Mouse (Mus musculus) cerebellum, adult 11 months (tissue): ENCODE results near the gene Tmem223.
A peak's percentile ranks its signal among the peaks of the same experiment; 100 is the strongest.

ENCODE experiments used
- DNase-seq: peaks from one replicate; pipeline ENCODE4 v3.0.0; 2022

The Tmem223 gene

DNA sequence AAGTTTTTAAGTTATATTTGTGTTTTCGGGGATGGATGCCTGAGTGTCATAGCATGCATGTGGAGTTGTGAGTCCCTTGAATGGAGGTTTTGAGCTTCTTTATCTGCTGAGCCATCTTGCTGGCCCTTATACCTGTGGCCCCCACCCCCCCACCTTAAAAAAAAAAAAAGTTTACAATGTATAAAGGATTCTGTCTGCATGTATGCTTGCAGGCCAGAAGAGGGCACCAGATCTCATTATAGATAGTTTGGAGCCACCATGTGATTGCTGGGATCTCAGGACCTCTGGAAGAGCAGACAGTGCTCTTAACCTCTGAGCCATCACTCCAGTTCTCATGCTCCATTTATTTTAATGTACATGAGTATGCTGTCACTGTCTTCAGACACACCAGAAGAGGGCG lies 23.4 kb upstream of the Tmem223 start:
- DNase-seq = no peak

DNA sequence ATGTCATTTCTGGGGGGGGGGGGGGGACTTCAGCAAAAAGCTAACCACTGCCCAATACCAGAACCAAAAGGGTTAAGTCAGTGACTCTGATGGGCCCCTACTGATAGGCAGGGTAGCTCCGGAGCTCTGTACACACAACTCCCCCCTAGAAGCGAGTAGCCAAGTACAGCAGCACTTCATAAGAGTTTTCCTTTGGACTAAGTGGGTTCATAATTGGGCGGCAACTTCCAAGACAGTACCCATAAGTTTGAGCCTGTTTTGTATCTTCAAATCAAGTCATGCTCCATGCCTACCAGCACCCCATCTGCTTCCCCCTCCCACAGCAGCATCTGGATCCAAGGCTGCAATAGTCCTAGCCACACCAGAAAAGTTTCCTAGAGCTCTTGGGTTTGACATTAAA lies 15.1 kb upstream of the Tmem223 start:
- DNase-seq = no peak

DNA sequence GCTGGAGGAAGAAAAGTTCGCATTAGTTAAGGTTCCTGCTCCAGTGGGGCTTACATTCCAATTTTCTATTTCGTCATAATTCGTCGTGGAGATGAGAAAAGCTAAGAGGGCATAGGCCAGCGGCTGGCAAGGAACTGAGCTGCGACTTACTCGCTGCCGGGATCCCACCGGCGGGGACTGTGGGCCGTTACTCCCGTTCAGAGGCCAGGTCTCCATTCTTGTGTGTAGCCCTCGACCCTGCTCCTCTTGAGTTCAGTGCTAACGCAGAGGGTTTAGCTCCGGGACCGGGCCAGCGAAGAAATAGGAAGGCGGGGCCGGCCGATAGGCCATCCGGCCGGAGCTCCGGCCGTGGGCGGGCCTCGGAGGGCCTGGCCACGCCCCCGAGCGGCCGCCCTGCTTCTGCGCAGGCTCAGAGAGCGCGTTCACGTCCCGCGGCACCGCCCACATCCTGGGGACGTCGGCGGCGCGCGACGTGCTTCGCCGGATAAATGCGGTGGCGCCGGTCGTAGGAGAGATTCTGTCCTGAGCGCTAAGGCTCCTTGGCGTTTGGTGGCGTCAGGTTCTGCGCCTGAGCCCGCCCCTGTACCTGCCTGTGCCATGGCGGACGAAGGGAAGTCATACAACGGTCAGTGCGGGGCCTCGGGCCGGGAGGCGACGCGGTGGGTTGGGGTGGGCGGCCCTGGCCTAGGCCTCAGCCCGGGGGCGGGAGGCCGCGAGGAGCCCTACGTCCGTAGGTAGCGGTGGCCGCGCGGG lies 14.0 kb upstream of the Tmem223 start, which contains the start of gene Nxf1:
Gene Nxf1, plus strand, starts transcription at position 439 of the 753 bp plus-strand sequence.
- peak; percentile 89 for DNase-seq

DNA sequence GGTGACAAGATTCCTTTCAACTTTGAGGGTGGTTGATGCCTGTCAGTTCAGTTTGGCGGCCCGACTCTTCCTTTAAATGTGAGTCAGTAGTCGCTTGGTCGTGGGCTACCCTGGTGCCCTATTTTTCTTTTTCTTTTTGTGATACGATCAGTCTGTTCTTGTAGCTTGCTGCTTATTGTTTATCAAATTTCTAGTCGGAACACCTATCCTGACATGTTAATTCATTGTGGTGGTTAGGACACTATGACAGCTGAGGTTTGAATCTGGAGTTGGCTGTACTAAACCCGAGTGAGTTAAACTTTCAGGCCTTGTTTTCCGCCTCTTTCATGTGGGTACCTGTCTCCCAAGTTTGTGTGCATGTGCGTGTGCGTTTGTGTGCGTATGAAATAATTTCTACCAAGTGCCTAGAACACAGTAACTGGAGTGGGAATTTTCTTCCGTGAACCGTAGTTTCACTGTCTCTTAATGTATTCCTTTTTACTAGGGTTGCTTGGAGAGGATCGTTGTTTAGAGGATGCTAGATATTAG lies 13.3 kb upstream of the Tmem223 start:
- no peak for DNase-seq

DNA sequence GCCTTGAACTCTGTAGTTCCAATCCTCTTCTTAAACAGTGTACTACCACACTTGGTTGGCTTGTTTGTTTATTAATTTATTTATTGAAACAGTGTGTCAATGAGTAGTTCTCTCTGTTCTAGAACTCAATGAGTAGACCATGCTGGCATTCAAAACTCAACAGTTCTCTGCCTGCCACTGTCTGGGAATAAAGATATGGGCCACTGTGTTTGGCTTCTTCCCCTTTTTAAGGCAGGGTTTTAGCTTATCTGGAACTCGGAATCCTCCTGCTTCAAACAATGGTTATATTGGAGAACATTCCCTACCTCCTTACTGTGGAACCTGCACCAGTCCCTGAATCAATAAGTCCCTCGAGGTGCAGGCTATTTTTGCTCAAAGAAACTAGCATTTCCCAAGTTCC lies 11.9 kb upstream of the Tmem223 start:
- DNase-seq = no peak

DNA sequence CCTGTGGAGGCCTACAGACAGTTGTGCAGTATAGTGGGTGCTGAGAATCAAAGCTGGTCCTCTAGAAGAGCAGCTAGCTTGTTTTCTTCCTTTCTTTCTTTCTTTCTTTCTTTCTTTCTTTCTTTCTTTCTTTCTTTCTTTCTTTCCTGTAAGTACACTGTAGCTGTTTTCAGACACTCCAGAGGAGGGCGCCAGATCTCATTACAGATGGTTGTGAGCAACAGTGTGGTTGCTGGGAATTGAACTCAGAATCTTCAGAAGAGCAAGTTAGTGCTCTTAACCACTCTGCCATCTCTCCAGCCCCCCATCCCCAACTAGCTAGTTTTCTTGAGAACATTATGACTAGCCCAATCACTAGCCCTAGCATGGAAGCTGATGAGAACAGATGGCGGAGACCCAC lies 10.0 kb upstream of the Tmem223 start:
- DNase-seq = no peak

DNA sequence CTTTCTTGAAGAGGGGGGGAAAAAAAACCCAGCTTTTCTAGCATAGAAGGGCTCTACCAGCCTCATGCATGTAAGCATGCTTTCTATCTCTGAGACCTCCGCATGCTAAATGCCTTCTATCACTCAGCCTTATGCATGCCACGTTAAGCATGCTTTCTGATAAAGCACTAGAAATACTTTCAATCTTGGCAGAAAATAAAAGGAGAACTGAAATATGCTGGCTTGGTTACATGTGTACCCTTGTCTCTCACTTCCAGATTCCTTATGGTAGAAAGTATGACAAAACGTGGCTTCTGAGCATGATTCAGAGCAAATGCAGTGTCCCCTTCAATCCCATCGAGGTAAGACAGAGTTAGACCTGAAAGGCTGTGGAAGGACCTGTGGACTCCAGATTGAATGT lies 7.5 kb upstream of the Tmem223 start:
- no peak for DNase-seq

DNA sequence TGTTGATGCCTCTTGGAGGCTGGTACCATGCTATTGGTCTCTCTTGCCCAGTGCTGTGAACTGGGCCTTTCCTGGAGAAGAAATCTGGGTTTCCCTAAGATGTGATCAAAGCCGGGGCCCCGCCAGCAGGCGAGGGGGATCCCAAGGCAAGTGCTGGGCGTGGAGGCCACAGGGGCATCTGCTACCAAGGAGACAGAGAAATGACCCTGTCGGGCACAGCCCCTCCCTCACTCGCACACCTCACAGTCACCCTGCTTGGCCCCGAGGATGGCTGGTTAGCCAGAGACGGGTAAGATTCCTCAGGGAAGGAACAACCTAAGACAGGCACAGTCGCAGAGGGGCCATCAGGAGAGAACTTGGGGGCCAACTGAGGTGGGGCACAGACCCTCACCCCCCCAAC lies 5.2 kb upstream of the Tmem223 start:
- DNase-seq = no peak

DNA sequence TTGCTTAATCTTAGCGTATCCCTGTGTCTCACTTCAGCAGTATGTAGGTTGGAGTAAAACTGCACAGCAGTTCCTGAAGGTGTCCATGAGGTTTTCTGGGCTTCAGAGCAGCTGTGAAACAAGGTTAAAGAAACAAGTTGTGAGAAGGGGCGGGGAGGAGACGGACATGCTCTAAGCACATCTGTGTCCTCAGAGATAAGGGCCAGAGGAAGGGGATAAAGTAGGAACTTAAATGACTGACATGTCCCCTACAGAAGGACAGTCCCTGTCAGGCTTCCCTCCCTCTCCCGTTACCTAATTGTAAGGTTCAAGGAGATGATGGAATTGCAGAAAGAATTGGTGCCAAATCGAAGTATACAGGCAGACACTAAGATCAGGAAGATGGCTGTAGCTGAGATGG lies 2.2 kb downstream of the Tmem223 start:
- no peak for DNase-seq

DNA sequence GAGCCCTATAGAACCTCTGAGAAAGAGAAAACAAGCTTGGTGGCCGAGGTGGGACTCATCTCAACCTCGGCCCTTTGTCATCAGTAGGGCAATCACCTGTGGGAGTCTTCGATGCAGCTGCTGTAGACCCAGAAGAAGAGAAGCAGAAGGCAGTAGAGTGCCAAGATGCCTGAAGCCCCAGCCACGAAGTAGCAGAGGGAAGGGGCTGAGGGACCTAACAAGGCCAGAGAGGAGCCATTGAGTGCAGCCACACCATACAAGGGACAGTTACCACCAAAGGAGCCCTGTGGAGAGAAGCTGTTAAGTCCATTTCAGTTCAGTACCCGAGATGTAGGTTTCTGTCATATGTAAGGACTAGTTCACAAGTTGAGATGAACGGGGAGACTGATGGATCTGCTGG lies 2.6 kb downstream of the Tmem223 start:
- DNase-seq = no peak

DNA sequence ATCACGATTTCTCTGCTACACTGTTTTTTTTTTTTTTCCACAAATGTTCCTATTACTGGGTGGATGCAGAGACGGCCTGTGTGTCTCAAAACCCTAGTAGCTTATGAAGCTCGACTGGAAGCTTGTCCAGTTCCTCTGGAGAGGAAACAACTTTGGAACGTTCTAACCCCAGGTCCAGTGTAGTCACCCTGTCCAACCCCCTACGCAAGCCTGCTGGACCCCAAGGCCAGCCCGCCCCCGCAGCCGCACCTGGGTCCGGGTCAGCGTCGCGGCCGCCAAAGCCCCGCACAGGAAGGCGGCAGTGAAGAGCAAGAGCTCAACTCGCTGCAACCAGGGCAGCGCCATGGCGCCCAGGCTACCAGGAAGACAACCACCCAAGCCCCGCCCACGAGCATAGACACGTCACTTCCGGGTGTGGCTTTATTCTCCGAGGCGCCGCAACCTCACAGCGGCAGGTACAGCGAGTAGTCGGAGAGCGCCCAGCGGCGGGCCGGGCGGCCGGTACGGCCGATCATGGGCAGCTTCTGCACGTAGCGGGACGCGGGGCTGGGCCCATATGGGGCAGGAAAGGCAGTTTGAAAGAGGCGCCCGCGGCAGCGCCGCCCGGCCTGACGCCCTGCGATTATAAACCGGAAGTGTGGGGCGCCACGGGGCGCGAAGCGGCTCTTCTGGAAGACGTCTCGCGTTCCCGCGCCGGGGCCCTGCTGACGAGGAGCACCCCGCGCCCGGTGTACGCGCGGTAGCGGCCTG lies 3.5 kb downstream of the Tmem223 start, which contains the start of gene Tmem179b:
Gene Tmem179b, minus strand, starts transcription at position 382 of the 750 bp plus-strand sequence.
- peak; percentile 96 for DNase-seq

DNA sequence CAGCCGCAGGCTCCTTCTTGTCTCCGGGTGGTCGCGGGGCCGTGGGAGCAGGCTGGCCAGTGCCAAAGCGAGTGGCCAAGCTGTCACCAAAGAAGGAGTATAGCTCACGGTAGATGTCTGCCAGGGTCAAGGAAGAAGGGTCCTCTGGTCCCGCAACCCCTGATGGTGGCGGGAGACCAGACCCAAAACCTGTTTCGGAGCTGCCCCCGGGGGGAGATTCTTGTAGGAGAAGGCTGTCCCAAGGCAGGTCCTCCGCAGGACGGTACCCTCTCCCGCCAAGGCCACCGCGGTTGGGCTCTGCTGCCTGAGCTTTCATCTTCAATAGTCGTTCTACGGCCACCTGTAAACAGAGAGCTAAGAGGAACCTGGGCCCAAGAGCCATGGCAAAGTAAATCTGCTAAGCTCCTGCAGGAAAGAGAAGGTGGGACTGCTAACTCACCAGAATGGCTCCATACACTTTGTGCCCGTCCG lies 4.2 kb downstream of the Tmem223 start:
- DNase-seq = no peak

DNA sequence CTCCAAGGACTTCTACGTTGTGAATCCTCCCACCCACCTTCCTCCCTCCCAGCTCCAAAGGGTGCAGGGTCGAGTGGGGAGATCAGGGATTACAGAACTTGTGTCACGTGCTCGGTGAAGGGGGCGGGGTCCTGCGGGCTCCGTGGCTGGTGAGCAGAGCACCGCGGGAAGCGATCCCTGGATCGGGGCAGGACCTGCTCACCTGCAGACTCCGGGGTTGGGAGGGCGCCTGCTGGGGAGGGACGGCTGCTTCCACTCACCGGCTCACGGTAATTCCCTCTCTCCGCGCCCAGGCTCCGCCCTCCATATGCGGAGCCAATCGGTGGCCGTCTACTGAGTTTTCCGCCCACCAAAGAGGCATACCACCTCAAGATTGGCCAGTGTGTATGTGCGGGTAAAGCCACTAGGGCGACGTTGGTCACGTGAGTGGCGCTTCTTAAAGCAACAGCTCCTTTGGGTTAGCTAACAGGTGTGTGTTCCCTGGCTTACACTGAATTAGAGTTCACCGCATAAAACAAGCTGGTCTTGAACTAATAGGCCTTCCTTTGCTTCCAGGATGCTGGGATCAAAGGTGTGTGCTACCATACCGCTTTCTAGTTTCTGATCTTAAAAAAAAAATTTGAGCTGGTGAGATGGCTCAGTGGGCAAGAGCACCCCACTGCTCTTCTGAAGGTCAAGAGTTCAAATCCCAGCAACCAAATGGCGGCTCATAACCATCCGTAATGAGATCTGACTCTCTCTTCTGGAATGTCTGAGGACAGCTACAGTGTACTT lies 15.4 kb downstream of the Tmem223 start, which contains the start of gene Taf6l:
Gene Taf6l, minus strand, starts transcription at position 410 of the 774 bp plus-strand sequence.
- DNase-seq = peak; percentile 88

DNA sequence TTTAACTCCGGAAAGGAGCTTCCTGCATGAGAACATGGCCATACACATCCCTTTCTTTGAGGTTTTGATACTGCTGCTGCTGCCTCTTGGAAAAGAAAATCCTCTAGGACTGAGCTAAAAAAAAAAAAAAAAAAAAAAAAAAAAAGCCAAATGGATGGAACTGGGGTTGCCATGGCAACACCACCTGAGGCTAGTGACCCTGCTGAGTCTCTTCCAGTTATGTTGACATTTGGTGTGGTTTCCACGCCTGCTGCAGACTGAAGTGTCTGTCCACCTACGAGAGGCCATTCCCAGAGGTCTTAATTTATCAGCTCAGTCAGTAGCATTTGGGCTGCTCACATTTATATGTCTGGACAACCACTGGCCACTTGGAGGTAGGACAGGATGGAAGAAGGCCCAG lies 17.7 kb downstream of the Tmem223 start:
- no peak for DNase-seq

DNA sequence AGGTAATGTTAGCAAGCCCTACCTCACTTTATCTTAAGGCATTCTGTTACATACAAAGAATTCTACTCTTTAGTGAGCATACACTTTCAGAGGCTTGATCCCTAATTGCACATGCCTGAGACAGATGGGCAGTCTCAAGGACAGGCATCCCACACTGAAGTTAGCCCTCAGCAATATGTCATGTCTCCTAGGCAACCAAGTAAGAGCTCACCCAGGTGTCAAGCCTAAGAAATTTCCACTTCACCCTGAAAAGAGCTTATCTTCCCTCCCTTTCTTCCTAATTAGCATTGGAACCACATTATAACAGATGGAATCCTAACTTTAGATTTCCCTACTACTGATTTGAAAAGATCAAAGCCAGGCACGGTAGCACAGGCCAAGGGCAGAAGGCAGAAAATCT lies 18.4 kb downstream of the Tmem223 start:
- DNase-seq = no peak

DNA sequence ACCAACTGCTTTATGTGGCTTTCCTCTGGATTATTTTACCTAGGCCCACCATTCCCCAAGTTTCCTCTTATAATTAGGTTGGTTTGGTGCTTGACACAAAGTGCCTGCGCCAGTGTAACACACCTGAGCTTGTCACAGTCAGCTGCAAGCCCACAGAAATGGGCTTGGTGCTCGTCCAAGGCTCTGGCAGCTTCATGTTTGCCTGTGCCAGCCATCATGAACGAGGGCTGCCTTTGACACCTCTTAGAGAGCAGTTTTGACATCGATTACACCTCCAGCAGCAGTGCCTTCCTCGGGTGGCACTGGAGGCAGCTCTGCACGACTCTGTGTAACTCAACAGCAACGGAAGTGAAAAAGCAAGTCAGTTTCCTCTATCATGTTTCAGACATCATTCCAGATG lies 19.4 kb downstream of the Tmem223 start:
- no peak for DNase-seq

DNA sequence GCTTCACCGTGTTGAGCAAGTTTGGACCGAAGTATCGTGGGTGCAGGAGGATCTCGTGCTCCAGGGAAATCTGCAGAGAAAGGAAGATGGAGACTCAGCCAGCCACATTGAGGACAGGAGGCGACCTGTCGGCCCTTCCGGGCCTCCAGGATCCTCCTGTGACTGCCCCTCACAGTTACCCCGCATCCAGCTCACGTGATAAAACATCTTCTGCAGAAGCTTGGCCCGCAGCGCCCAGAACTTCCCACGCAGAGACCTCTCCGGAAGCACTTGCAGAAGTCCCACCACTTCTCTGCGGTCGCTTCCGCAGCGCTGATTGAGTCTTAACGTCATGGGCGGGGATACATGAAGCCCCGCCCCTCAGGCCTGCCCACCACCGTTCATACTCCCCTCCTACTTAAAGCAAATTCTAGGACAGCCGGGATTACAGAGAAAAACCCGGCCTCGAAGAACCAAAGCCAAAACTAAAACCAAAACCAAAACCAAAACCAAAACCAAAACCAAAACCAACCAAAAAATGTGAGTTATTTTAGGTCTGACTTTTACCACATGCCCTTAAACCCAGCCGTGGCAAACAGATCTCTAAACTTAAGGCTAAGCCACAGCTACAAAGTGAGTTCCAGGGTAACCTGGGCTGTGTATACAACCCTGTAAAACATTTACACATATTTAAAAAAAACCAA lies 27.6 kb downstream of the Tmem223 start, which contains the start of gene Polr2g:
Gene Polr2g, minus strand, starts transcription at position 314 of the 683 bp plus-strand sequence.
- DNase-seq = peak; percentile 86

DNA sequence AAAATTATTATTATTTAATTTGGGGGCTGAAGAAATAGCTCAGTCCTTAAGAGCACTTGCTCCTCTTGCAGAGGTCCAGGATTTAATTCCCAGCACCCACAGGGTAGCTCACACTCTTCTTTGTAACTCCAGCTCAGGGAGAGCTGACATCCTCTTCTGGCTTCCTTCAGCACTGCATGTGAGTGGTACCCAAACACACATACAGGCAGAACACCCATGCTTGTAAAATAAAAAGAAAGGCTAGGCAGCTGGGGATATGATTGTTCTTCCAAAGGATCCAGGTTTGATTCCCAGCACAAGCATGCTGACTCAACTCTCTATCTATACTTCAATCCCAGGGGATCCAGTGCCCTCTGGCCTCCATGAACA lies 28.1 kb downstream of the Tmem223 start:
- no peak for DNase-seq

DNA sequence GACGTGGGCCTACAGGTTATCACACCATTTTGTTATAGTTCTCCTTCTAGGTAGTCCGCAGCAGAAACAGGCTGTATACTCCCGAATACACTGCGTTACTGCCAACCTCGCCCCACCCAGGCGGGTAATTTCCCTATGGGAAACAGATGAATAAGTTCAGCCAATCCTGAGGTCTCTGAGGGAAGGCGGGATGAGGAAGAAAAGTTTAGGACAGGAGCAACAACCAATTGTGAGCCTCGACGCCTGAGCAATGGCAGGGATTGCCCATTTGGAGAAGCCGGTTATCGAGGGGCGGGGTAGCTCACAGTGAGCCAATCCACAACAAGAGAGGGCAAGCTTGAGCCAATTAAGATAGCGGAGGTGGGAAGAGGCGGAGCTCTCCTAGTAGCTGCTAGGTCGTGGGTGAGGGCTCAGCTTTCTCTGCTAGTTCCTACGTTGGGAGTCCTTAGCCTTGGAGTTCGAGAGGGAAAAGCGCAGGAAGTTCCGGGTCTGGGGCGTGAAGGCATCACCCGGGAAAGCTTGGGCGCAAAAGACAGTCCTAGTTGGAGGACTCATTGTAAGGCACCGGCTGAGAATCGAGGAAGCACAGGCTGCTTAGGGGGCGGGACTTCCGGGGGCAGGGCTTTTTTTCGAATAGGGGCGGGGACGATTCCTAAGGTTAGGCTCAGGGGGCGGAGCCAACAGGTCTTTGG lies 31.5 kb downstream of the Tmem223 start, which contains the start of gene Zbtb3:
Gene Zbtb3, plus strand, starts transcription at position 426 of the 692 bp plus-strand sequence.
- peak; percentile 94 for DNase-seq

DNA sequence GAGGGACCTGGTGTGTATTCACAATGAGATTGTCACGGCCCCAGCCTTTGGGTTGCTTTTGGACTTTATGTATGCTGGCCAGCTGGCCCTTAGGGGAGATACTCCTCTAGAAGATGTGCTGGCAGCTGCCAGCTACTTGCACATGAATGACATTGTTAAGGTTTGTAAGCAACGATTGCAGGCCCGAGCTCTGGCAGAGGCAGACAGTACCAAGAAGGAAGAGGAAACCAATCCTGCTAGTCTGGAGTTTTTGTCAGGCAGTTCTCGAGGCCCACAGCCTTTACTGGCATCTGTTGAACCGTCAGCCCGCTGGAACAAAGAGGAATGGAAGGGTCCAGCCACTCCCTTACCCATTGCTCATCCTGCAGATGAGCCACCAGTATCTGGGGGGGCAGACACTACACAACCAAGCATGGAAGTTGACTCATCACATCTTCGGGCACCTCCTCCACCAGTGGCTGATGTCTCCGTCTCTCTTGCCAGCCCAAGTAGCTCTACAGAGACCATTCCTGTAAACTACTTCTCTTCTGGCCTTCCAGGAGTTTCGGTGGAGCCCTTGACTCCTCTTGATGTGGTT lies 32.5 kb downstream of the Tmem223 start:
- DNase-seq = no peak
